Mouse (Mus musculus) heart, postnatal 0 days (tissue): ENCODE results near the gene Mok. TPM values are rescaled to one million over a fixed set of nuclear protein-coding genes. Genes with fewer than 3 reads are reported as not detected.
A peak's percentile ranks its signal among the peaks of the same experiment; 100 is the strongest.

Experiments used
- ATAC-seq: fragments of 200-750 bp; cut with Nextera tagmentation; 2 replicates; pipeline ENCODE4 v1.8.0; 2017; ENCODE audit warnings: low read depth, moderate number of reproducible peaks, moderate library complexity; ENCODE audit not compliant: insufficient read depth
- DNase-seq: peaks from one replicate; pipeline ENCODE4 v3.0.0-alpha.2; 2016; ENCODE audit warnings: low spot score
- H3K27ac ChIP-seq: fragments of 300-500 bp; sonication (generic); 2 replicates; pipeline ENCODE4 v1.5.1; 2014; ENCODE audit warnings: low read depth, mild to moderate bottlenecking
- H3K27me3 ChIP-seq: fragments of 300-500 bp; sonication (generic); 2 replicates; pipeline ENCODE4 v1.6.1; 2014; ENCODE audit warnings: low read length, mixed read lengths; ENCODE audit not compliant: control insufficient read depth, insufficient read depth
- H3K36me3 ChIP-seq: fragments of 300-500 bp; sonication (generic); replicated peaks from 2 replicates; pipeline ENCODE4 v1.6.1; 2014; ENCODE audit warnings: low read length, mixed read lengths; ENCODE audit not compliant: control insufficient read depth, insufficient read depth
- H3K4me1 ChIP-seq: fragments of 300-500 bp; sonication (generic); 2 replicates; pipeline ENCODE4 v1.6.1; 2014; ENCODE audit warnings: antibody characterized with exemption; ENCODE audit not compliant: control insufficient read depth, insufficient read depth
- H3K4me2 ChIP-seq: fragments of 300-500 bp; sonication (generic); 2 replicates; pipeline ENCODE4 v1.6.1; 2014; ENCODE audit warnings: low read depth, mild to moderate bottlenecking, low read length, moderate library complexity
- H3K4me3 ChIP-seq: fragments of 300-500 bp; sonication (generic); 2 replicates; pipeline ENCODE4 v1.5.1; 2014; ENCODE audit warnings: low read depth, low read length
- H3K9ac ChIP-seq: fragments of 300-500 bp; sonication (generic); replicated peaks from 2 replicates; pipeline ENCODE4 v1.6.1; 2014; ENCODE audit warnings: low read depth, low read length, mixed read lengths
- H3K9me3 ChIP-seq: fragments of 300-500 bp; sonication (generic); replicated peaks from 2 replicates; pipeline ENCODE4 v1.6.1; 2016; ENCODE audit warnings: low read length; ENCODE audit not compliant: control insufficient read depth
- CTCF ChIP-seq: IDR thresholded peaks from 2 replicates; pipeline ENCODE4 v1.5.1; 2016; ENCODE audit warnings: antibody characterized with exemption, control low read depth, low read depth
- EP300 ChIP-seq: IDR thresholded peaks from 2 replicates; pipeline ENCODE4 v1.6.1; 2016; ENCODE audit warnings: antibody characterized with exemption, low read depth
- WGBS: fragments of 180-500 bp; shearing (Covaris S2); extraction: QIAGEN DNeasy Blood & Tissue Kit; methylation state at CpG from one replicate; pipeline ENCODE4 v1.1.7; 2014; 5-methylcytosine and 5-hydroxymethylcytosine counted together
- polyA plus RNA-seq: library from polyadenylated mRNA; unstranded; fragments of >200 nt; fragmentation: Nextera tagmentation; extraction: Ambion mirVana; gene quantifications from 2 replicates; pipeline ENCODE4 v1.2.1, GENCODE M21; 2015
- total RNA-seq: library from RNA; depleted of rRNA; stranded (reverse); fragments of >200 nt; gene quantifications from 2 replicates; pipeline ENCODE4 v1.2.3, GENCODE M21; 2014; ENCODE audit warnings: low replicate concordance

The Mok gene
- total and polyA plus RNA-seq, 2 experiments from 2014 or later: 2.2 to 7.4 TPM

GRCm38 (mm10) chr12:110837850-110838249 is 2.9 kb downstream of the Mok start:
- no peak for ATAC-seq
- Histone ChIP-seq H3K9me3 (no peaks in the 10 kb centered on the region), H3K27ac (peak overlapping the region; percentile 30; the same call in 1 of the 2 replicates), H3K27me3 (no peaks in the 10 kb centered on the region), H3K9ac (no peak overlapping the region), H3K4me2 (no peak overlapping the region), H3K4me1 (peaks cover 6% of the 10 kb centered on the region; the same call in 1 of the 2 replicates), H3K36me3 (no peaks in the 10 kb centered on the region), H3K4me3 (no peak overlapping the region)
- WGBS: 87% methylated on average over 8 of the region's 8 CpGs
- no peak for DNase-seq
- TF ChIP-seq CTCF: no peak
- TF ChIP-seq EP300: no peak

GRCm38 (mm10) chr12:110837192-110837841 is 3.4 kb downstream of the Mok start:
- DNase-seq (no peak), ATAC-seq (no peak)
- Histone ChIP-seq H3K27ac (peak overlapping the region; percentile 74), H3K9ac (peak overlapping the region; percentile 43; the same call in 1 of the 2 replicates), H3K4me2 (no peak overlapping the region), H3K4me1 (peaks cover 6% of the 10 kb centered on the region; the same call in 1 of the 2 replicates), H3K27me3 (no peaks in the 10 kb centered on the region), H3K36me3 (no peaks in the 10 kb centered on the region), H3K9me3 (no peaks in the 10 kb centered on the region), H3K4me3 (no peak overlapping the region)
- 41% methylated on average over 5 of the region's 5 CpGs for WGBS
- no peak for TF ChIP-seq EP300
- no peak for TF ChIP-seq CTCF

GRCm38 (mm10) chr12:110836729-110837128 is 4.0 kb downstream of the Mok start:
- H3K27ac ChIP-seq: peak overlapping the region; percentile 74
- no peaks in the 10 kb centered on the region for H3K9me3 ChIP-seq
- no peak for DNase-seq
- WGBS: 54% methylated on average over 6 of the region's 6 CpGs
- H3K4me2 ChIP-seq: no peak overlapping the region
- no peak for TF ChIP-seq EP300
- H3K36me3 ChIP-seq: no peaks in the 10 kb centered on the region
- H3K4me3 ChIP-seq: no peak overlapping the region
- peak overlapping the region; percentile 43; the same call in 1 of the 2 replicates for H3K9ac ChIP-seq
- peaks cover 6% of the 10 kb centered on the region; the same call in 1 of the 2 replicates for H3K4me1 ChIP-seq
- no peaks in the 10 kb centered on the region for H3K27me3 ChIP-seq
- ATAC-seq: no peak

- ATAC-seq (no peak), DNase-seq (no peak)
- no peaks in the 10 kb centered on the region for H3K36me3 ChIP-seq
- H3K4me1 ChIP-seq: peaks cover 6% of the 10 kb centered on the region; the same call in 1 of the 2 replicates
- H3K9ac ChIP-seq: no peak overlapping the region
- TF ChIP-seq CTCF (no peak), EP300 (no peak)
- H3K9me3 ChIP-seq: no peaks in the 10 kb centered on the region
- no peaks in the 10 kb centered on the region for H3K27me3 ChIP-seq
- no peak overlapping the region for H3K4me3 ChIP-seq
- 98% methylated on average over 3 of the region's 3 CpGs for WGBS
- no peak overlapping the region for H3K27ac ChIP-seq
- H3K4me2 ChIP-seq: no peak overlapping the region
These were observed 5.6 kb downstream of the Mok start for GRCm38 (mm10) chr12:110835182-110835581.

- Histone ChIP-seq H3K9me3 (no peaks in the 10 kb centered on the region), H3K27ac (no peak overlapping the region), H3K4me1 (no peaks in the 10 kb centered on the region), H3K9ac (no peak overlapping the region), H3K4me3 (no peak overlapping the region), H3K4me2 (no peak overlapping the region), H3K27me3 (no peaks in the 10 kb centered on the region), H3K36me3 (no peaks in the 10 kb centered on the region)
- DNase-seq: no peak
- no peak for ATAC-seq
- TF ChIP-seq CTCF: no peak
- TF ChIP-seq EP300: no peak
- 84% methylated on average over 9 of the region's 11 CpGs for WGBS
These were observed 10.3 kb downstream of the Mok start for GRCm38 (mm10) chr12:110830293-110831024.
